20 mouse cellular contexts compared by ENCODE assay signal in genomic region chr14:86741855-86742531, GRCm38 (mm10).
DNase-seq lines count a peak whose midpoint lies in the region; ATAC-seq and TF ChIP-seq lines count a peak whose summit lies in the region.
"Had no signal": no experiment of that assay in that cellular context is flagged by ENCODE, and none has a peak within 500 bp of the region (broad histone marks: within the 10 kb centered on the region; RNA-seq: fewer than 3 reads in every experiment).

No protein-coding gene starts in this region.

- no peaks in the 10 kb centered on the region for H3K4me1 ChIP-seq in stomach, embryonic 15.5 days
- H3K4me1 ChIP-seq in stomach, postnatal 0 days (replicated peaks; ENCODE audit: control insufficient read depth, insufficient read depth), result no peaks in the 10 kb centered on the region
- H3K4me1 ChIP-seq in liver, embryonic 15.5 days (replicated peaks), result peaks cover 30% of the 10 kb centered on the region
- H3K4me1 ChIP-seq in intestine, postnatal 0 days (replicated peaks; ENCODE audit: control insufficient read depth, insufficient read depth, low read length), result no peaks in the 10 kb centered on the region
- H3K4me1 ChIP-seq in kidney, embryonic 14.5 days (ENCODE audit: control insufficient read depth, insufficient read depth, low read length), result no peaks in the 10 kb centered on the region
- H3K4me1 ChIP-seq: embryonic facial prominence, embryonic 12.5 days; forebrain, embryonic 15.5 days had no signal

- no peaks in the 10 kb centered on the region for H3K36me3 ChIP-seq in stomach, embryonic 15.5 days
- H3K36me3 ChIP-seq in stomach, postnatal 0 days (ENCODE audit: control insufficient read depth, insufficient read depth, low read length), result no peaks in the 10 kb centered on the region
- H3K36me3 ChIP-seq in liver, embryonic 15.5 days (replicated peaks), result no peaks in the 10 kb centered on the region
- H3K36me3 ChIP-seq in intestine, postnatal 0 days (ENCODE audit: control insufficient read depth, insufficient read depth), result no peaks in the 10 kb centered on the region
- no peaks in the 10 kb centered on the region for H3K36me3 ChIP-seq in kidney, embryonic 14.5 days (ENCODE audit: control insufficient read depth, insufficient read depth, low read length)
- H3K36me3 ChIP-seq: embryonic facial prominence, embryonic 12.5 days; forebrain, embryonic 15.5 days had no signal

- WGBS in stomach, embryonic 15.5 days, result 74% methylated on average over 7 of the region's 7 CpGs
- 81% methylated on average over 7 of the region's 7 CpGs for WGBS in stomach, postnatal 0 days
- WGBS in liver, embryonic 15.5 days (ENCODE audit: insufficient replicate concordance), result 56% methylated on average over 7 of the region's 7 CpGs
- WGBS in intestine, postnatal 0 days, result 82% methylated on average over 7 of the region's 7 CpGs
- WGBS in kidney, embryonic 14.5 days, result 92% methylated on average over 7 of the region's 7 CpGs

- H3K4me3 ChIP-seq in stomach, embryonic 15.5 days (replicated peaks), result no peak overlapping the region
- H3K4me3 ChIP-seq in stomach, postnatal 0 days (ENCODE audit: low read depth, low read length), result no peak overlapping the region
- 0 out of 2 replicates have a peak overlapping the region, but pooled peaks have one; percentile 10 for H3K4me3 ChIP-seq in liver, embryonic 15.5 days (replicated peaks)
- H3K4me3 ChIP-seq in intestine, postnatal 0 days (ENCODE audit: low read depth, low read length), result no peak overlapping the region
- H3K4me3 ChIP-seq in kidney, embryonic 14.5 days (ENCODE audit: low read length), result no peak overlapping the region
- H3K4me3 ChIP-seq: embryonic facial prominence, embryonic 12.5 days; forebrain, embryonic 15.5 days; megakaryocyte, embryonic 14.5 days had no signal

- H3K27ac ChIP-seq in stomach, embryonic 15.5 days, result no peak overlapping the region
- H3K27ac ChIP-seq in stomach, postnatal 0 days (replicated peaks), result no peak overlapping the region
- peak overlapping the region; percentile 81 for H3K27ac ChIP-seq in liver, embryonic 15.5 days (replicated peaks)
- no peak overlapping the region for H3K27ac ChIP-seq in intestine, postnatal 0 days (ENCODE audit: low read depth, low read length)
- no peak overlapping the region for H3K27ac ChIP-seq in kidney, embryonic 14.5 days (ENCODE audit: low read depth, low read length)
- H3K27ac ChIP-seq: embryonic facial prominence, embryonic 12.5 days; forebrain, embryonic 15.5 days had no signal

- peak; percentile 78; the same call in 1 of the 2 replicates for ATAC-seq in stomach, embryonic 15.5 days (ENCODE audit: insufficient read depth, low FRiP score, low read depth)
- ATAC-seq in stomach, postnatal 0 days (ENCODE audit: low FRiP score, low TSS enrichment), result no peak
- peak; percentile 89 for ATAC-seq in erythroblast, adult 5-6 weeks (replicated peaks; ENCODE audit: low FRiP score, poor library complexity, severe bottlenecking)
- peak; percentile 96 for ATAC-seq in liver, embryonic 15.5 days (ENCODE audit: insufficient read depth)
- no peak for ATAC-seq in intestine, postnatal 0 days
- no peak for ATAC-seq in kidney, embryonic 14.5 days (ENCODE audit: low FRiP score, low TSS enrichment)
- ATAC-seq: forebrain, embryonic 15.5 days; midbrain, embryonic 16.5 days; Patski had no signal

- H3K9ac ChIP-seq in stomach, embryonic 15.5 days, result no peak overlapping the region
- no peak overlapping the region for H3K9ac ChIP-seq in stomach, postnatal 0 days (ENCODE audit: low read length)
- H3K9ac ChIP-seq in liver, embryonic 15.5 days, result peak overlapping the region; percentile 42; the same call in 1 of the 2 replicates
- no peak overlapping the region for H3K9ac ChIP-seq in intestine, postnatal 0 days (ENCODE audit: low read depth, low read length)
- H3K9ac ChIP-seq in kidney, embryonic 14.5 days (ENCODE audit: low read depth, low read length), result no peak overlapping the region
- H3K9ac ChIP-seq: embryonic facial prominence, embryonic 12.5 days; forebrain, embryonic 15.5 days had no signal

- no peak for TF ChIP-seq EP300 in stomach, postnatal 0 days (optimal IDR thresholded peaks at IDR 0.05)

- H3K4me2 ChIP-seq in stomach, embryonic 15.5 days, result no peak overlapping the region
- H3K4me2 ChIP-seq in stomach, postnatal 0 days (replicated peaks; ENCODE audit: low read depth), result no peak overlapping the region
- peak overlapping the region; percentile 54 for H3K4me2 ChIP-seq in liver, embryonic 15.5 days
- no peak overlapping the region for H3K4me2 ChIP-seq in intestine, postnatal 0 days (replicated peaks; ENCODE audit: low read depth)
- no peak overlapping the region for H3K4me2 ChIP-seq in kidney, embryonic 14.5 days (replicated peaks; ENCODE audit: low read depth, low read length)
- H3K4me2 ChIP-seq: embryonic facial prominence, embryonic 12.5 days; forebrain, embryonic 15.5 days had no signal

- H3K9me3 ChIP-seq in stomach, embryonic 15.5 days, result no peaks in the 10 kb centered on the region
- H3K9me3 ChIP-seq in stomach, postnatal 0 days (ENCODE audit: control insufficient read depth, low read length), result no peaks in the 10 kb centered on the region
- H3K9me3 ChIP-seq in liver, embryonic 15.5 days (replicated peaks), result no peaks in the 10 kb centered on the region
- H3K9me3 ChIP-seq in intestine, postnatal 0 days (ENCODE audit: control insufficient read depth), result no peaks in the 10 kb centered on the region
- H3K9me3 ChIP-seq in kidney, embryonic 14.5 days (ENCODE audit: control insufficient read depth, low read length), result no peaks in the 10 kb centered on the region
- H3K9me3 ChIP-seq: embryonic facial prominence, embryonic 12.5 days; forebrain, embryonic 15.5 days; megakaryocyte, embryonic 14.5 days had no signal

- no peaks in the 10 kb centered on the region for H3K27me3 ChIP-seq in stomach, embryonic 15.5 days (replicated peaks)
- H3K27me3 ChIP-seq in stomach, postnatal 0 days (ENCODE audit: control insufficient read depth, insufficient read depth, low read length), result no peaks in the 10 kb centered on the region
- H3K27me3 ChIP-seq in liver, embryonic 15.5 days, result no peaks in the 10 kb centered on the region
- H3K27me3 ChIP-seq in intestine, postnatal 0 days (replicated peaks; ENCODE audit: control insufficient read depth, insufficient read depth, low read length), result no peaks in the 10 kb centered on the region
- no peaks in the 10 kb centered on the region for H3K27me3 ChIP-seq in kidney, embryonic 14.5 days (ENCODE audit: control insufficient read depth, insufficient read depth, low read length)
- H3K27me3 ChIP-seq: embryonic facial prominence, embryonic 12.5 days; forebrain, embryonic 15.5 days; megakaryocyte, embryonic 14.5 days; Patski had no signal

- no peak for TF ChIP-seq CTCF in stomach, postnatal 0 days (IDR thresholded peaks at IDR 0.05; ENCODE audit: low read depth)
- TF ChIP-seq CTCF in intestine, postnatal 0 days (IDR thresholded peaks at IDR 0.05; ENCODE audit: low read depth), result no peak

- DNase-seq in stomach, postnatal 0 days (ENCODE audit: low spot score), result no peak
- DNase-seq in right cerebral cortex, postnatal 14 days, result no peak
- DNase-seq: adrenal gland, postnatal 10 days; cerebellum, adult 9-10 months; gastrocnemius, postnatal 25 days; kidney, adult 18-20 months; kidney, postnatal 10 days; left cerebral cortex, postnatal 4 days; thymus, adult 18-20 months; thymus, postnatal 4 days had no signal

Comparison
In these comparisons a context has a peak if more than half of its experiments do, and no peak if none do; other contexts are left out.
1. ATAC-seq: peak in stomach, embryonic 15.5 days (single experiment), erythroblast, adult 5-6 weeks (single experiment) and liver, embryonic 15.5 days (single experiment); none in stomach, postnatal 0 days (single experiment), intestine, postnatal 0 days (single experiment) and kidney, embryonic 14.5 days (single experiment).